Mouse (Mus musculus): Measurements from ENCODE around the gene Garnl3.
A peak's percentile ranks its signal among the peaks of the same experiment; 100 is the strongest.

Garnl3 gene

GRCm38 (mm10) chr2:33131500-33132092, at the start of gene Garnl3:
Garnl3 (minus strand) TSS chr2:33131654.
- DNase-seq (ENCODE audit: low spot score), result peak; percentile 74

DNA sequence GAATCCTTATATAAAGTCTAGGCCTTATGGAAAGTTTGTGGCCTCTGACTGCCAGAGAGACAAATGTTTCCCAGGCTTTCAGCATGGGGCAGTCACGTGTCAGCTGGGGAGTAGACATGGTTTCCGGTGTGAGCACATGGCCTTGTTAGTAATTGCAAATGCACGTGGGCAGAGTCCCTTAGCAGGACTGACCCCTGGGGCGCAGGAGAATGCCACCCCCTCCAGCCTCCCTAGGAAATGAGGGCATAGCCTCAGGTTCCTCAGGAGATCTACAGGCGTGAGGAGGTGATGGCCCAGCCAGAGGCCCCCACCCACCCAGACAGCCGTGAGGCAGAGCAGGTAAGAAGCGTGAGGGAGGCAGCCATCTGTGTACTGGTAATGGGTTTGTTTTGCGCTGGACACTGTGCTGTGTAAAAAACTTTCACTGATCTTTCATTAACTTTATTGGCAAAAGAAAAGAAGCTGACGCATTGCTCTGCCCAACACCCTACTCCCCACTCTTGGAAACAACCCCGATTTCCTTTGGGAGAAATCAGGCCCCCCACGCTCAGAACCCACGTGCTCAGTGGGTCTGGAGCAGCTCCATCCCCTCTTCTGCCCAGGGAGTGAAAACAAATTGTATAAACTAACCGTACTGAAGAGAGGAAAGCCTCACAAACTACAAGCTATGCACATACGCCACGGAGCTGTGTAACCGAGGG, 48.6 kb upstream of the Garnl3 start:
- no peak for DNase-seq (ENCODE audit: low spot score)

DNA sequence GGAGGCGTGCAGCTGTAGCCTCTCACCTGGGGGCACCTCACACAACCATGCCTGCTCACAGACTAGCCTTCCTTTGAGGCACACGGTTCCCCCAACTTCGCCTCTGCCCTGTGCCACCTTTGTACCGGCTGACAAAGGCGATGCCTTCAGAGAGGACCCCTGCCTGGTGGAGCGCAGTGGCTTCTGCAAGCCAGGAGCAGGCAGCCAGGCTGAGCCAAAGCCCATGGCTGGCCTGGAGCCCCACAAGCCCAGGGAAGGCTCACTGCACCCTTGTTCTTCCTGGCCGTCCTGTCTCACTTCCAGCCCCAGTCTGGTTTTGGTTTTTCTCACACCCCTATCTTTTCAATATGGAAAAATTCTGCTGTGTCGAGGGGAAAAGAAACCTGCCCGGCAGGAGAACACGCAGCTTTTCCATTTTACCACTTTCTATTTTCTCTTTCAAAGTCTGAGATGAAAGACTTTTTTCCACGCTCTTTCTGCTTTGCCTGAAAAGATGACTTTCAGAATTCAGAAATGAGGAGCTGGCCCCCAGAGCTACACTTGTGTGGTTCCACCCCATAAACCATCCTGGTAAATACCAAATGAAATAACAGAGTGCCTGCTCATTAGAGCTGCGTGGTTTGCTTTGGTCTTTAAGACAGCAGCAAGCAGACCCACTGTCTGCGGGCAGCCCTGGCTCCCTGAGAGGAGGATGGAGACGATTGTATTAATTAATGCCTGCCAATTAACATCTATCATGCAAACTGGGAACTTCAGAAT, 47.9 kb upstream of the Garnl3 start:
- DNase-seq (ENCODE audit: low spot score), result no peak

DNA sequence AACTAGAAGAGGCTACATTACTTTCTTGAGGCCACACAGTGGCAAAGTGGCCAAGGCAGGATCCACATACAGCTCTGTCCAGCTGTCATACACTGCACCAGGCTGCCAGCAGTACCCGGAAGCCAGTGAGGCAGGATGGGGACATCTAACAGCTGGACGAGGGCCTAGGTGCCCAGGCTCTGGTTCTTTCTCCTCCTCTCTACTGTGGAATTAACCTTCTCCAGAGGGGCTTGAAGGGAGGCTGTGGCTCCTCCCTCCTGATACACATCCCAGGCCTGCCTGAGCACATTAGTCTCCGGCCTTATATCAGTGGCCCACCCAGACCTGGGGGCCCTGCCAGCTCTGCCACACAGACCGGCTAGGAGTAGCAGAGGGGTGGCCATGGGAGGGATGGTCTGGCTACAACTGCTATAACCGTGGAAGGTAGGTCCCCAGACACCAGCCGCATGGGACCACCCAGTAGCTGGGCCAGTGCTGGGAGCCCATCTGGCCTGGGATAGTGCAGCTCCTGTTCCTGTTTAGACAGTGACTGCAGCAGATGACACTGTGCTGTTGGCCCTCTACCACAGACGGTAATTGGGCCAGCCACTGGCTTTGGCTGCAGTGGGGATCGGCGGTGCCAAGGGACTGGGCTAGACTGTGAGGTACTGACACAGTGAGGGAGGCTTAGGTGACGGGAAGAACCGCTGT, 46.9 kb upstream of the Garnl3 start:
- DNase-seq (ENCODE audit: low spot score), result peak; percentile 48

- DNase-seq (ENCODE audit: low spot score), result no peak
Measured at GRCm38 (mm10) chr2:33177443-33178242, 46.2 kb upstream of the Garnl3 start.

GRCm38 (mm10) chr2:33176921-33177320, 45.5 kb upstream of the Garnl3 start:
- DNase-seq (ENCODE audit: low spot score), result no peak

GRCm38 (mm10) chr2:33176516-33176915, 45.1 kb upstream of the Garnl3 start:
- DNase-seq (ENCODE audit: low spot score), result no peak

DNA sequence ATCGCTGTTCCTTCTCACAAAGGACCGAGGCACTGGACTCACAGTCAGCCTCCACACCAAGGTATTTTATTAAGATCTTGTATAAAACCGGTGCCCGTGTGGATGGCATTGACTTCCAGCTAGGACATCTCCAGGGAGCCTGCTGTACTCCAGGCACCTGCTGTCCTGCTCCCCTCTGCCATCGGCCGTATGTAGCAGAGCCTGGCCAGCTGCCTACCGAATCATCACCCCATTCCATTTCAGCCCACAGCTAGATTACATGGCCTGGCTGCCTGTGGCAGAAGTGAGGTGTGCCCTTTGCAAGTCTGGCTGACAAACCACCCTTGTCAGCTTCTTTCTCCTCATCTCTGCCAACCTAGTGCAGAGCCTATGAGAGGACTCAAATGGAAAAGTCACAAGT, 42.2 kb upstream of the Garnl3 start:
- DNase-seq (ENCODE audit: low spot score), result no peak

DNA sequence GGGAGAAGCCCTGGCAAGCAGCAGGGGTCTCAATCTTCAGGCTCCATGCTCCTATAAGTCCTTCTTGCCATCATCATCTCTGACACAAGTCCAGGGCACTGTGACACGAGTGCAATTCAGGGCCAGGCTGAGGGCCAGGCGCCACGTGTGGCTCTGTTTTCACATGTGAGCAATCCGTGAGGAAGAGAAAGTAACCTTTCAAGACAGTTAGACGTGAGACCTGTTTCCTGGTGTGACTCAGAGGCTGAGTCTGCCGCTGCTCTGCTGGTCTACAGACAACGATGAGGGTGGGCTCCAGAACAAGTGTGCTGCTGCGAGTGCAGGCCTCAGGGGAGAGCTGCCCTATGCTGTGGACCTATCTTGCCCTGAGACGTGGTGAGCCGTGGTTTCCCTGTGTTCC, 41.7 kb upstream of the Garnl3 start:
- no peak for DNase-seq (ENCODE audit: low spot score)

DNA sequence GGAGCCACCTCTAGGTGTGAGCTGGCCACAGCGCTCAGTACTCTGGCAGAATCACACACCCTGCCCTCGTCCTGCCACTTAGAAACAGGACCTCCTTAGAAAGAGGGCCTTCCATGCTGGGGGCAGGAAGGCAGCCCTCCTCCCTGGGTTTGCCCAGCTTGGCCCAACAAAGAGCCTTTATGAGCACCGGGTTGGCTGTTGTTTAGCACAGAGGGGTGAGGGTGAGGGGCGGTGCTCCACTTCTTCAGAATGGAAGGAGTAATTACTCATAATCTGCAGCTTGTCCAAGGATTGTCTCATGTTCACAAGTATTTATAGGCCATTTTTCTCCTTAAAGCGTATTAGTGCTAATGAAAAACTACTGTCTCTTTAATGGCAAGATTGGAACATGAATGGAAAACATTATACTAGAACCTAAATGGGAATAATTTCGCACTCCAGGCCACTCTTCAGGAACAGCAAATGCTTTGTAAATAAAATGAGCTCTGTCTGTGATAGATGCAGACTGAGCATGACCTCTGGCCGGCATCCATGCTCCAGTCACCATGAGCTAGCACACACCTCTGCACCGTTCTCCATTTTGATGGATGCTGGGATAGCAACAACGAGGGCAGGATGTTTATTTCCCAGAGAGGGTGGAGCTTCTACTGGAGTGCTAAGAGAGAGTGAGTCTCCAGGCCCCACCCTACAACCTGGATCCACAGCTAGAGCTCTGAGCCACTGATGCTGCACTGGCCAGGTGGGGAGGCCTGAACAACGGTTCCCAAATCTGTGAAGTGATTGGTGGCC, 39.5 kb upstream of the Garnl3 start:
- DNase-seq (ENCODE audit: low spot score), result no peak

DNA sequence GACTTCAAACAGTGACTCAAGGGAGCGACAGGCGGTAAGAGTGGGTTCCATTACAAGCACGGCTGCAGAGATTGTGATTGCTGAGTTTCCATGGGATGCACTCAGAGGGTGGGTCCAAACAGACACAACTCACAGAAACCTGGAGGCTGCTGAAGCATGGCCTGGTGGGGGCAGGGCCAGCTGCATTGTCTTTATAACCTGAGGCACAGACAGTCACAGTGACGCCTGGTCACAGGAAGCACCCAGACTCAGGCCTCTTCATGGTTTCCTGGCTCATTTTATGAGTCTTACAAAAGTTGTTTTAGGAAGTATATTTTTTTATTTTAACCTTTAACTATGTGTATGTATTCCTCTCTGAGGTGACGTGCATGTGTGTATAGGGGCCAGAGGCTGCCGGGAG, 38.0 kb upstream of the Garnl3 start:
- DNase-seq (ENCODE audit: low spot score), result no peak

GRCm38 (mm10) chr2:33167060-33167459, 35.6 kb upstream of the Garnl3 start:
- no peak for DNase-seq (ENCODE audit: low spot score)

- DNase-seq (ENCODE audit: low spot score), result no peak
Measured at GRCm38 (mm10) chr2:33165710-33166374, 34.4 kb upstream of the Garnl3 start.

DNA sequence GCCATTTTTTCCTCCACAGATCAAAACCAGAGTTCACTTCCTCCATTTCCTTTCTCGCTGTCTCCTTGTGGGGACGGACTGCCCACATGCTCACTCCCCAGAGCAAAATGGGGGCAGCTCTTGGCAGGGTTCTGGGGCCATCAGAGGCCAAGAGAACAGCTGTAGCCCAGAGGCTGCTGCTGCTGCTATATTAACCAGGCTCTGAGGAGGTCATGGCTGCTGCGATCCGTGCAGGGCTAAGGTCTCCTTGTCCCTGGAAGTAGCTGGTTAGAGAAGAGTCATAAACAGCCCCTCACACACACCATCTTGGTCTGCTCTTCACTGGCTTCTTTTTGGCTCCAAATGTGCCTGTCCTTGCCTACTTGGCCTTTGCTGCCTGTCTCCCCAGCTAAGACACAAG, 33.8 kb upstream of the Garnl3 start:
- DNase-seq (ENCODE audit: low spot score), result no peak

DNA sequence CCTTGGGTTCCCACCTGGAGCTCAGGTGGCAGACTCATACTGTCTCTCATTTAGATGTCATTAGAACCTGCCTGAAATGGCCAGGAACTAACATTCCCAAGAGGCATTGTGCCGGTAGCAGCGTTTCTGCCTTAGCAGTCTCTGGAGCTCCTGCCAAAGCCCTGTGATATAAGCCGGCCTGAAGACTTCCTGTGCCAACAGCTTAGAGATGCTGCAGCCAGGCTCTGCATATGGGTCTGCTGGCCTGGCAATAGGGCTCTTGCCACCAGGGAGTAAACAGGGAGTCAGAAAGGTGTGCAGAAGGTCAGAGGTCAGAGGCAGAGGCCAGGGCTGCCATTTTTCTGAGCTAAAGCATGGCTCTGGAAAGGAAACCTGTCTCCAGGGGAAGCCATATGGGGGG, 33.2 kb upstream of the Garnl3 start:
- no peak for DNase-seq (ENCODE audit: low spot score)

GRCm38 (mm10) chr2:33162126-33162525, 30.7 kb upstream of the Garnl3 start:
- DNase-seq (ENCODE audit: low spot score), result no peak

DNA sequence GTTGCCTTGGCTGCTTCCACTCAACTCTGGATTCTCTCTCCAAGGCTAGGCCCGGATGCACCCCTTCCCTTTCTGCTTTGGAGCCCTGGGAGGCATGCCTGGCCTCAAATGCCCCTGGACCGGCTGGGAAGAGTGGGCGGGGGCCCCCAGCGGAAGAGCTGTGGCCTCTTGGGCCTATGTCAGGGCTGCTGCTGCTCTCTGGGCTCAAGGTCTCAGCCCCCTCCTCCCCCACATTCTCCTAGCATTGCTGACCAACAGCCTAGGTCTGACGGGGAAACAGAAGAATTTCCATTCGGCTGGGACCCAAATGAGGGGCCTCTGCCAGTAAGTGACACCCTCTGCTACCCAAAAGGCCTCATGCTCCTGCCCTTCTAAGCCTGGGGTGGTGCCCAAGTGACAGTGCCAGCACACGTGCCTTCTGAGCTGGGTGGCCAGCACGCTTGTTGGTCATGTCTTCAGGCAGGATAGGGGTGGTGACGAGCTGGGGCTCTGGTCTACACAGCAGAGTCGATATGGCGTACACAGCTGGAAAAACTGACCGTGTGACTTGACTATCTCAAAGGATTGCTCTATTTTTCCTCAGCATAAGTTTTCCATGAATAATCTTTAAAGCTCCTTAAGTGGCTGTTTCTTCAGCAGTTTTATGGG, 29.0 kb upstream of the Garnl3 start:
- DNase-seq (ENCODE audit: low spot score), result no peak

- DNase-seq (ENCODE audit: low spot score), result no peak
Measured at GRCm38 (mm10) chr2:33159593-33159992, 28.1 kb upstream of the Garnl3 start.

- no peak for DNase-seq (ENCODE audit: low spot score)
Measured at GRCm38 (mm10) chr2:33158895-33159294, 27.4 kb upstream of the Garnl3 start.

GRCm38 (mm10) chr2:33156283-33156781, 24.9 kb upstream of the Garnl3 start:
- no peak for DNase-seq (ENCODE audit: low spot score)
